Mouse (Mus musculus) thymus, postnatal 25 days (tissue): ENCODE measurements around the gene Pdzph1.

ENCODE experiments used
- DNase-seq: peaks from one replicate; pipeline ENCODE4 v3.0.0; 2022

The Pdzph1 gene

DNA sequence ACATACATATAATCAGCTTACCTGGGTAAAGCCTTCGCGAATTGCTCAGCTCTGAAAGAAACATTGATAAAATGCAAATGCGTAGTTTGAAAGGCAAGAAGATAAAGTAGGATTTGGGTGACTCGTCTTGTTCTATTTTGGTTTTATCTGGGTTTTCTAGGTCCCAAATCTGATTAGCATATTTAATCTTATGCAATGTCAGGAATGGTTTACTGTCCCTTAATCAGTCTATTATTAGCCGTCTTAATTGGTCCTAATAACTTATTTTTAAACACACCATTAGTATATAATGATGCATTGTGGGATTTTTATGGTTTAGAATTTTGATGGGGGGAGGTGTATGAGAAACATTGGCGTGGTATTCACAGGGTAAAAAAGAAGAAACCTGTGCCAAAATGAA is at the start of gene Pdzph1:
Gene Pdzph1 (minus strand): TSS at position 101 of the 400 bp plus-strand sequence.
- DNase-seq = no peak

GRCm38 (mm10) chr17:59039754-59040153 is 48.6 kb upstream of the Pdzph1 start:
- DNase-seq = no peak

- no peak for DNase-seq
Measured at GRCm38 (mm10) chr17:59033445-59033844, 42.3 kb upstream of the Pdzph1 start.

GRCm38 (mm10) chr17:59026336-59026735 is 35.2 kb upstream of the Pdzph1 start:
- DNase-seq = no peak

- DNase-seq = no peak
Measured at GRCm38 (mm10) chr17:59024502-59024901, 33.3 kb upstream of the Pdzph1 start.

GRCm38 (mm10) chr17:59023971-59024370 is 32.8 kb upstream of the Pdzph1 start:
- no peak for DNase-seq

DNA sequence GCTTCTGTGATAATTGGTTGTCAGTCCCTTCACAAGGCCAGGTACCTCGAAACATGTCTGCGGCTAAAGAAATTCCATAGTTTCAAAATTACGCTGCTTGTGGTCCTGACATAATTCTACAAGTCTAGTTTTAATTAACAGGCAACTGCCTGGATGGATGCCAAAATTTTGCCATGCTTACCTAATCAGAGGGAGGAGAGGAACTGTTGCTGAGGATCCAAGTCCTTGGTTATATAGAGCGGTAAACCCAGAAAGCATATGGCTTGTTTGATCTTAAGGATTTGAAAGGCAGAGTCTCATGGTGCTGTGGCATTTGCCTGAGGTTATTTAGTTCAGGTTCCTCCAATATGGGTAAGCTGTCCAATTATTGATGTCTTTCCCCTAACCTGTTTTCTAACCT is 27.5 kb upstream of the Pdzph1 start:
- DNase-seq = no peak

DNA sequence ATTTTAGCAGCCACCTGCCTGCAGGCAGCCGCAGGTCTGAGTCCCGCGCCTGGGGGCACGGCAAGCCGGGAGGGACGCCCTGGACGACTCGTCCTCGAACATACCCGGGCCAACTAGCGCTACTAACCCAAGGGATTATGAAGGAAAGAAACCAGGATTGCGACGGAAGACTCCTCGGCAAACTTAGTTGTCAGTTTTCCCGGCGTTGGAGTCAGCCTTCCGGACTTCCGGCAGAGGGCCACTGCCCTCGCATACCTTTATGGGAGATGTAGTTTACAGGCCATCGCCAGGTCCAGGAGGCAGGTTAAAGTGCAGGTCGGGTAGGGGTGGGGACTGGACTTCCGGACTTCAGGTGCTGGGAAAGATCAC is 21.9 kb upstream of the Pdzph1 start, which contains the start of gene Nudt12:
Gene Nudt12 (minus strand): TSS at position 282 of the 369 bp plus-strand sequence.
- DNase-seq = peak; percentile 56

GRCm38 (mm10) chr17:59012421-59013090 is 21.4 kb upstream of the Pdzph1 start:
- DNase-seq = no peak

- no peak for DNase-seq
Measured at GRCm38 (mm10) chr17:59011546-59012307, 20.6 kb upstream of the Pdzph1 start.

- no peak for DNase-seq
Measured at GRCm38 (mm10) chr17:58973237-58973636, 17.9 kb downstream of the Pdzph1 start.

GRCm38 (mm10) chr17:58959905-58960304 is 31.3 kb downstream of the Pdzph1 start:
- DNase-seq = peak; percentile 3

DNA sequence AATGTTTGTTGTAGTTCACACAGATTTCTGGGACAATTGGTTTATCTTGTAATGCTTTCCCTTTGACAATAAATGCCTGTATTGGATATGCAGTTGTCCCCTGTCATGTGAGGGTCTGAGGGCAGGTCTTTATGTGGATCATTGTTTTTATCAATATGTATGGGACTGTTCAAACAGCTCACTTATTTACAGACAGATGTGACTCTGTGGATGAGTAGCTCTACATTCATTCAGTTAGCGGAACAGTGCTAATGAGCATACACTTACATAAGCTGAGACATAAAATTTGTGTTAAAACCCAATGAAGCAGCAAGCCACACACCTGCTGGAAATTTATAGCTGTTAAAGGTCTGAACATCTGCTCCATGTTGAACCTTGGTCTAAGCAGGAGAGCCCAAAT is 34.1 kb downstream of the Pdzph1 start:
- no peak for DNase-seq

DNA sequence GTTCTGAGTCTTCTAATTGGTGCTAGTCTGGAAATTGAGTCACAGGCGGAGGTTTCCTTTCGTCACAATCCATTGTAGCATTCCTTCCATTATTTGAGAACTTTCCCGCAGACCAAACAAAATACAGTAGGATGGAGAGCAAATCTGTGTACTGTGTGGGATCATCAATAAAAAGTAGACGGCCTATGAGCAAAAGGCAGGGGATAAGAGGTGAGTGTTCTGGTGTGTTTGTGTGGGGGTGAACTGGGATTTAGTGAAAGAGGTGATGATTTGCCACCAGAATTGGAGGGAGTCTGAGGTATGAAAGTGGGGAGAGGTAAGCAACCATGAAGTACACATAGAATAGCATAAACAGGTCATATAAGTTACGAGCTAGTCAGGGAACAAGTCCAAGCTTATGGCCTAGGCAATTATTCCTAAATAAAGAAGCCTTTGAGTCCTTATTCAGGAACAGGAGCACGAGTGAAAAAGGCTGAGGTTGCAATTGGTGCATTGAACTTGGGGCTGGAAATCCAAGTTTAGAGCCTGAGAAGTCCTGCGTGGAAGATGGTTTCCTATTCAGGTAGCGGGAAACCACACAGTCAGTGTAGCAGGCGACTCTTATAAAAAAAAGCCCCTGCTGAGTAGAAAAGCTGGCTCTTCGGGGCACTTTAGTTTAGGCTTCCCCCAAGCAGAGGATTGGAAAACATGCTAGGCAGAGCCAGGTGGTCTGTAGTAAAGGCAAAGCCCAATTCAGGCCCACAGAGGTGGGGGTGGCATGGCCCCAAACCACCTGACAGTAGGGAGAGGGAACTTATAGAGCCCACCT is 48.0 kb downstream of the Pdzph1 start:
- DNase-seq = no peak

- no peak for DNase-seq
Measured at GRCm38 (mm10) chr17:58938598-58938997, 52.6 kb downstream of the Pdzph1 start.

GRCm38 (mm10) chr17:58937533-58937932 is 53.6 kb downstream of the Pdzph1 start:
- no peak for DNase-seq

DNA sequence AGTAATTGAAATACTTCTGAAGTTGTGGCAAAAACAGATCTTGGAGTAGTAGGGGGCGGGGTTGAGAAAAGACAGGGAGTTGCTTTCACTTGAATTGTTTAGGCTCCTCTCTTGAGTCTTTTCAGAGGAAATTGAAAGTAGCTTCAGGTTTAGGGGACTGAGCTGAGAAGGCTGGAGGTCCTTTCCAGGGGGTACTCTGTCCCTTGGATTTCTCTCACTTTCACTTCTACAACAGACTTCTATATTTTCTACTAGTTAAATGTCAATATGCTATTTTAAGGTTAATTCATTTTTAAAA is 58.2 kb downstream of the Pdzph1 start:
- DNase-seq = no peak

DNA sequence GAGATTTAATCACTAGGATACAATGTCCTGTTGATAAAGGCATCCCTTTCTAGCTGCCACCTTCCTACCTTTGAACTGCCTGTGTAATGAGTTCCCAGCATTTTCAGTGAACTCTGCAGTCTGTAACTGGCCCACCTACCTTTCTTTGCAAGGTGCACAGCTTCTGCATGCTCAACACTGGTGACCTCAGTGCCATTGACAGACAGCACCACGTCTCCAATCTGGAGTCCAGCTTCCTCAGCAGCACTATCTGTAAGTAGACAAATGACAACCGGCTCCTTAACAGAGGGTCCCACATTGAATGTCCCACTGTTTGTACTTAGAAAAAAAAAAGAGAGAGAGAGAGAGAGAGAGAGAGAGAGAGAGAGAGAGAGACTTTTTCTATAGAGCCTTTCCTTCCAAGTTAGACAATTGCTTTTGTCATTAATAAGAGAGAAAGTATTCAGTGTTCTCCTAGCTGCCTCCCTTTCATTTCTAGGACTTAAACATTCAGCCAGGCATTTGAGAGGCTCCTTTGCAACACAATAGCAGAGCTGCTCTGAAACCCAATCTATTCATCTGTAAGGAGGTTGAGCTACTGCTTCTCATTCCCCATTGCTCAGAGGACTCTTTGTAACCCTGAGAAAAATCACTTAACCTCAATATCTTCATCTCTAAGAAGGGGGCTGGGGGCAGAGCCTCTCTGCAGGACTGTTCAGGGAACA is 58.7 kb downstream of the Pdzph1 start:
- DNase-seq = no peak

GRCm38 (mm10) chr17:58924754-58925546 is 66.2 kb downstream of the Pdzph1 start:
- DNase-seq = no peak

- no peak for DNase-seq
Measured at GRCm38 (mm10) chr17:58923901-58924476, 67.2 kb downstream of the Pdzph1 start.

DNA sequence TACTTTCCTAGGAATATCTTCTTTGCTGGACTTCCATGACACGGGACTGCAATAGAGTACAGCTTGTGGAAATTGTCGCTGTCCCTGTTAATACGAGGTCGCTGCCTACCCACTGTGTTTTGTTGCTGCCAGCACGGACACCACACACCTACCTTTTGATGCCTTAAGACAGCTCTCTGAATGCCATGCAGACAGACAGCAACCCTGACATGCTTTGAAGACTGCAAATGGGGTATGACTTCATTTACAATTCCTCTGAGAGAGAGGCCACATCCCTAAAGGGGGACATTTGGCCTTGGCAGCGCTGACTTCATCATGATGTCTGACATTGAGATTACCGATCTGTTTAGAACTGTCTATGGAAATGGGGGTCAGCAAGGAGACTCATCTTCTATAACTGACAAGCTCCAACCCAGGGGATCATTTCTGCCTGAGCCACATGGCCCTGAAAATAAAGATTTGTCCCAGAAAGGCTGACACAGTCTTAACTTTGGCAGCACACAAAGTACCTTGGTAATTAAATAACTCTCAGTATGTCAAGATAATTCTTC is 67.8 kb downstream of the Pdzph1 start:
- no peak for DNase-seq

DNA sequence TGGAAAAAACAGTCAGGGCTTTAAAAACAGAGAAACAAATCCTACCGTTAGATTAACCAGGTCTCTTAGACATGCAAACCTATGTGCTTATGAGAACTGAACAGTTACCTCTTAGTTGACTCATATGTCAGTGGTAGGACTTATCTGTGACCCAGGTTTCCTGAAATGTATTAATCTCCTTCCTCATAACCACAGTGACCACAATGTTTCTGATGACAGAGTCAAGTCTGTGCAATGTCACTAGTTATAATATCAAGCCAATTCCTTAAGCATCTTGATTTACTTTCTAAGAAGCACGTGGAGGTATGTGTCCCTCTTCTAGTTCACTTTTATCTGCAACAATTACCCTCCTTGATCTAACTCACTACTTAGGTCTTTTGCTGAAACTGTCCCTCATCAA is 68.4 kb downstream of the Pdzph1 start:
- DNase-seq = no peak
